Mouse (Mus musculus): ENCODE measurements around the gene Fli1.

GRCm38 (mm10) chr9:32516691-32517090 lies 26.0 kb downstream of the Fli1 start:
- TF ChIP-seq CTCF (IDR thresholded peaks at IDR 0.05; ENCODE audit: low read depth, low read length) = no peak
- no peak for TF ChIP-seq POLR2AphosphoS5 (IDR thresholded peaks at IDR 0.05; ENCODE audit: insufficient replicate concordance, low read depth, low read length)
- TF ChIP-seq GATA1 (IDR thresholded peaks at IDR 0.05; ENCODE audit: borderline replicate concordance, low read length) = no peak
- no peak for TF ChIP-seq GATA2 (IDR thresholded peaks at IDR 0.05; ENCODE audit: borderline replicate concordance, low read depth, low read length)
